Mouse (Mus musculus) forebrain, postnatal 0 days (tissue): ENCODE measurements at regions not wholly inside any gene's neighbourhood (a gene's known extent, or its start where the extent isn't known, plus 50 kb on each side); places are given as distances from the start of the nearest gene placed in this dataset.

Experiments used
- ATAC-seq: fragments of 200-750 bp; cut with Nextera tagmentation; 2 replicates; pipeline ENCODE4 v1.8.0; 2017; ENCODE audit warnings: mild to moderate bottlenecking, moderate library complexity
- DNase-seq: peaks from one replicate; pipeline ENCODE4 v3.0.0-alpha.2; 2015
- H3K27ac ChIP-seq: fragments of 300-500 bp; sonication (generic); 2 replicates; pipeline ENCODE4 v1.5.1; 2014; ENCODE audit warnings: low read depth, mild to moderate bottlenecking, antibody characterized with exemption, low read length, moderate library complexity, mixed read lengths
- H3K27me3 ChIP-seq: fragments of 300-500 bp; sonication (generic); 2 replicates; pipeline ENCODE4 v1.6.1; 2014; ENCODE audit warnings: mild to moderate bottlenecking, low read length, mixed read lengths; ENCODE audit not compliant: insufficient read depth
- H3K36me3 ChIP-seq: fragments of 300-500 bp; sonication (generic); 2 replicates; pipeline ENCODE4 v1.6.1; 2014; ENCODE audit warnings: mild to moderate bottlenecking, moderate library complexity; ENCODE audit not compliant: insufficient read depth
- H3K4me1 ChIP-seq: fragments of 300-500 bp; sonication (generic); 2 replicates; pipeline ENCODE4 v1.6.1; 2014; ENCODE audit warnings: antibody characterized with exemption; ENCODE audit not compliant: insufficient read depth
- H3K4me2 ChIP-seq: fragments of 300-500 bp; sonication (generic); 2 replicates; pipeline ENCODE4 v1.6.1; 2014; ENCODE audit warnings: low read depth, mild to moderate bottlenecking, moderate library complexity
- H3K4me3 ChIP-seq: fragments of 300-500 bp; sonication (generic); 2 replicates; pipeline ENCODE4 v1.5.1; 2014; ENCODE audit warnings: low read depth, low read length, mixed read lengths
- H3K9ac ChIP-seq: fragments of 300-500 bp; sonication (generic); 2 replicates; pipeline ENCODE4 v1.6.1; 2014; ENCODE audit warnings: mild to moderate bottlenecking
- H3K9me3 ChIP-seq: fragments of 300-500 bp; sonication (generic); 2 replicates; pipeline ENCODE4 v1.6.1; 2016; ENCODE audit warnings: low read length
- CTCF ChIP-seq: sonication (generic); IDR thresholded peaks from 2 replicates; pipeline ENCODE4 v1.5.1; 2016; ENCODE audit warnings: antibody characterized with exemption, control low read depth, low read depth
- WGBS: fragments of 180-500 bp; shearing (Covaris S2); extraction: QIAGEN DNeasy Blood & Tissue Kit; methylation state at CpG from one replicate; pipeline ENCODE4 v1.1.7; 2014; 5-methylcytosine and 5-hydroxymethylcytosine counted together

DNA sequence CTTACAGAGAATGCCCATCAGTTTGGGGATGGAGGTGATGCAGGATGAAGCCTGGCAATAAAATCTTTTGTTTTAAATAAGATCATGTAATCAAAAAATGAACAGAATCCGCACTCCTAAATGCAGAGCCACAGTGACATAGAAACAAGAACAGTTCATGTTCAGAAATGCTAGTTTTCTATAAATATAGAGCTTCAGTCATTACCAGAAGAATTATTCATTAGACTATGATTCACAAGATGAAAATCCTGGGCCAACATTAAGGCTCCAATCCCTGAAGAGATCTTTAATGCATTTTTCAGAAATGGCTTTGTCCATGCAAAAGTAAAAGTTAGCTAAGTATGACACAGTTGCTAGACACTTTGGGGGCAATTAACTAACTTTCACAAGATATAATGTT, 209.6 kb upstream of the Fshr start:
- 75% methylated on average over 1 of the region's 1 CpGs for WGBS
- no peak overlapping the region for H3K4me2 ChIP-seq
- DNase-seq (no peak), ATAC-seq (no peak)
- H3K27me3 ChIP-seq = no peaks in the 10 kb centered on the region
- no peak overlapping the region for H3K9ac ChIP-seq
- no peak for TF ChIP-seq CTCF
- no peak overlapping the region for H3K27ac ChIP-seq
- H3K4me1 ChIP-seq = no peaks in the 10 kb centered on the region
- H3K9me3 ChIP-seq = no peaks in the 10 kb centered on the region
- H3K36me3 ChIP-seq = no peaks in the 10 kb centered on the region
- no peak overlapping the region for H3K4me3 ChIP-seq

- no peaks in the 10 kb centered on the region for H3K36me3 ChIP-seq
- H3K4me2 ChIP-seq = no peak overlapping the region
- H3K27ac ChIP-seq = no peak overlapping the region
- no peak for DNase-seq
- no peak overlapping the region for H3K4me3 ChIP-seq
- H3K27me3 ChIP-seq = no peaks in the 10 kb centered on the region
- no peak for TF ChIP-seq CTCF
- no peak overlapping the region for H3K9ac ChIP-seq
- WGBS = 71% methylated on average over 2 of the region's 2 CpGs
- H3K4me1 ChIP-seq = no peaks in the 10 kb centered on the region
- no peaks in the 10 kb centered on the region for H3K9me3 ChIP-seq
- no peak for ATAC-seq
Measured at GRCm38 (mm10) chr17:89405589-89405988, 205.1 kb upstream of the Fshr start.

DNA sequence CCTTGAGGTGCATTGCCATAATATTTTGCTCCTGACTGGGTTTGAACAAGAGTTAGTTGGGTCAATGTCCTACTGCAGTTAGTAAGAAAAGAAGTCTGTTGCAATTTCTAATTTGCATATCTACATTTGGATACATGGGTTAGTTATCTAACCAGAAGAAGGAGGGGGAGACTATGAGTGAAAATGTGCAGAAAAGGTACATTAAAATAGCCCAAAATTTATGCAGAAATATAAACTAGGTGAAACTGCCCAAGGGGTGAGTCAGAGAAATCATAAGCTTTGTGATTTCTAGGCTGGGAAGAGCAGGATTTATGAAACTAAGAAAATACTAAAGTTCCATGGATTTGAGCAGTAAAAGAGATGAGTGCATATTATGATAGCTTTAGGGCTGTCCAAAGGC, 156.8 kb upstream of the Fshr start:
- Histone ChIP-seq H3K27me3 (no peaks in the 10 kb centered on the region), H3K9ac (no peak overlapping the region), H3K9me3 (no peaks in the 10 kb centered on the region), H3K4me2 (no peak overlapping the region), H3K4me1 (no peaks in the 10 kb centered on the region), H3K36me3 (no peaks in the 10 kb centered on the region), H3K4me3 (no peak overlapping the region), H3K27ac (no peak overlapping the region)
- no peak for ATAC-seq
- TF ChIP-seq CTCF = no peak
- no peak for DNase-seq

- Histone ChIP-seq H3K4me1 (no peaks in the 10 kb centered on the region), H3K4me2 (no peak overlapping the region), H3K36me3 (no peaks in the 10 kb centered on the region), H3K9ac (no peak overlapping the region), H3K27me3 (no peaks in the 10 kb centered on the region), H3K4me3 (no peak overlapping the region), H3K27ac (no peak overlapping the region), H3K9me3 (no peaks in the 10 kb centered on the region)
- no peak for ATAC-seq
- no peak for TF ChIP-seq CTCF
- 67% methylated on average over 8 of the region's 8 CpGs for WGBS
- no peak for DNase-seq
Measured at GRCm38 (mm10) chr17:89340497-89341205, 140.2 kb upstream of the Fshr start.

DNA sequence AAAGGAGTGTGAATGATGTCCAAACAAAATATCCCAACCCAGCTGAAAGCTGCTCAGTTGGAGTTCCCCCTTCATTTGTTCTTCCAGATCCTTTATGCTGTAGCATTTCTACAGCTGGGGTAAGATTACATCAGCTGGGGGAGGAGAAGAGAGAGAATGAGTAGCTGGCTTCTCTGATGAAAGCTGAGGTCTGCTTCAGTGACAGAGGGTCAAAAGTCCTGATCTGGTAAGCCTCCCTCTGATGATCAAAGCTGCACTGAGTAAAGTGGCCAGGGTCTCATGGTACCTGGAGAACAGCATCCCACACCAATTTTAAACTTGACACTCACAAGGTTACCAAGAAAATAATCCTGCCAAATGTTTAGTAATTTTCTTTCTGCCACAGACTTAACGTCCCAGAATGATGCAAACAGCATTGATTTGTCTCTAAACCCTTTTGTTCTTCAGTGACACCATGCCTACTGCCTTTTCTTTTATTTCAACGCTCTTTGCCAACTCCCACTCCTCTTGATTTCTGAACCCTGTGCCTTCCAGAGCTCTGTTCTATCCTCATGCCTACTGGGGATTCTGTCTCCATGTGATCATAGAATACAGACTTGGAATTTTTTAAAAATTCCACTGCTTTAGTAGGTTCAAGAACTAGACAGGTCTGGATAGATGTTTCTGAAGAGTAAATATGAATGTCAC, 119.3 kb upstream of the Fshr start:
- H3K36me3 ChIP-seq = no peaks in the 10 kb centered on the region
- H3K27me3 ChIP-seq = no peaks in the 10 kb centered on the region
- 34% methylated on average over 2 of the region's 2 CpGs for WGBS
- ATAC-seq (no peak), DNase-seq (no peak)
- H3K4me1 ChIP-seq = no peaks in the 10 kb centered on the region
- H3K4me2 ChIP-seq = no peak overlapping the region
- H3K4me3 ChIP-seq = no peak overlapping the region
- TF ChIP-seq CTCF = no peak
- H3K9ac ChIP-seq = no peak overlapping the region
- no peak overlapping the region for H3K27ac ChIP-seq
- no peaks in the 10 kb centered on the region for H3K9me3 ChIP-seq

DNA sequence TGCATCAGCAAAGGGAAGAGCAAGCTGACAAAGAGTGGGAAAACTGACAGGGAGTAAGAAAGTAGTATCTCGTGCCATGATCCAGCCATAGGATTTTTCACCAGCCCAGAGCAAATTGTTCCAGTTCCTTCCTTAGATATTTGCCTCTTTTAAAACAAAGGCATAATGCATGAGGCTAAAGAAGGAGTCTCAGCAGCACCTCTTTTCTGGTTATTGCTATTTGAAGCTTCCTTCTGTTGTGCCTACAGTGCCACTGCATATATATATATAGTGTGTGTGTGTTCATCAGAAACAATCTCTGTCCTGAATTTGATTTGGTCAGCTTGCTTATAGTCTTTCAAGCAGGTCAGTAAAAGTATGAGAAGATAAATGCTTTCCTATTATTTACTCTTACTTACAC, 117.9 kb upstream of the Fshr start:
- 88% methylated on average over 1 of the region's 1 CpGs for whole genome bisulfite sequencing

GRCm38 (mm10) chr17:89311133-89311532, 110.7 kb upstream of the Fshr start:
- Histone ChIP-seq H3K9ac (no peak overlapping the region), H3K4me1 (no peaks in the 10 kb centered on the region), H3K4me2 (no peak overlapping the region), H3K27me3 (no peaks in the 10 kb centered on the region), H3K4me3 (no peak overlapping the region), H3K27ac (no peak overlapping the region), H3K36me3 (no peaks in the 10 kb centered on the region), H3K9me3 (no peaks in the 10 kb centered on the region)
- no peak for ATAC-seq
- TF ChIP-seq CTCF = no peak
- WGBS = 88% methylated on average over 12 of the region's 12 CpGs
- no peak for DNase-seq

More for the DNA sequence above, 117.9 kb upstream of the Fshr start:
- Histone ChIP-seq H3K9ac (no peak overlapping the region), H3K27ac (no peak overlapping the region), H3K4me3 (no peak overlapping the region), H3K36me3 (no peaks in the 10 kb centered on the region), H3K9me3 (no peaks in the 10 kb centered on the region), H3K27me3 (no peaks in the 10 kb centered on the region), H3K4me1 (no peaks in the 10 kb centered on the region), H3K4me2 (no peak overlapping the region)
- DNase-seq (no peak), ATAC-seq (no peak)
- no peak for TF ChIP-seq CTCF
